Mouse (Mus musculus) bone marrow macrophage, adult 2 months (primary cell): ENCODE data around the gene Sfxn1.

Source experiments
- CTCF ChIP-seq: IDR thresholded peaks from 2 replicates; pipeline ENCODE4 v1.5.1; 2012; ENCODE audit warnings: low read depth, mild to moderate bottlenecking, low read length, moderate library complexity
- POLR2A ChIP-seq: IDR thresholded peaks from 2 replicates; pipeline ENCODE4 v1.6.1; 2012; ENCODE audit warnings: mild to moderate bottlenecking, low read depth, low read length, borderline replicate concordance

- TF ChIP-seq POLR2A = no peak
- TF ChIP-seq CTCF = no peak
Observed at GRCm38 (mm10) chr13:54103271-54103670, 31.6 kb downstream of the Sfxn1 start.
